Mouse (Mus musculus): ENCODE measurements around the gene Gm20721. TPM values are rescaled to one million over a fixed set of nuclear protein-coding genes. Genes with fewer than 3 reads are reported as not detected.
A peak's percentile ranks its signal among the peaks of the same experiment; 100 is the strongest.
"Not testable (repeated sequence)": the region's sequence is repeated elsewhere in the genome, so short reads cannot be mapped to it uniquely, and the experiment has no call there.

Gene Gm20721
- total and polyA plus RNA-seq, 2 experiments from 2014 or later: 10.5 TPM; not detected in 1

DNA sequence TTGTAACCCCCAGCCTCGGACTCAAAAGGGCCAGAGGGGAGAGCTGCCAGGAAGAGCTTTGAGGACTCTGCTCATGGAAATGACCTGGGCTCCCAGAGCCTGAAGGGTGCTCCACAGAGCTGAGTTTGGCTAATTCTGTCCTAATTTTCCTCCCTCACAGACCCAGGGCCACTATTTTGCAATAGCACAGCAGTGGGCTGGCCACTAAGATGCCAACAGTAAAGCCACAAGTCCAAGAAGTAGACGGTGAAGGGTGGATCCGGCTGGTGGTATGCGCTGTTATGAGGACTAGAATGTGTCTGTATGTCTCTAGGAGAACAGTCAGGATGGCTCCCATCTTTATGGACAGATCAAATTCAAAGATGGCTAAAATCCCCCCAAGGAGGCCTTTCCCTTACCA is 12.0 kb upstream of the Gm20721 start:
- TF ChIP-seq CTCF (IDR thresholded peaks at IDR 0.05; ENCODE audit: low read depth): no peak
- no peaks in the 10 kb centered on the region for H3K4me1 ChIP-seq (ENCODE audit: insufficient read depth)
- H3K4me3 ChIP-seq (ENCODE audit: low read depth, low read length): no peak overlapping the region
- no peaks in the 10 kb centered on the region for H3K9me3 ChIP-seq (ENCODE audit: low read length)
- no peak for DNase-seq
- H3K36me3 ChIP-seq (ENCODE audit: insufficient read depth): no peaks in the 10 kb centered on the region
- WGBS: 92% methylated on average over 4 of the region's 4 CpGs
- ATAC-seq: no peak
- no peak overlapping the region for H3K4me2 ChIP-seq (ENCODE audit: low read depth)
- H3K9ac ChIP-seq: no peak overlapping the region
- no peak overlapping the region for H3K27ac ChIP-seq (ENCODE audit: low read depth, low read length)
- H3K27me3 ChIP-seq (ENCODE audit: insufficient read depth, low read length): no peaks in the 10 kb centered on the region

- not testable (repeated sequence) for H3K27ac ChIP-seq (ENCODE audit: low read depth, low read length); DNase-seq; H3K4me1 ChIP-seq (ENCODE audit: insufficient read depth); H3K9me3 ChIP-seq (ENCODE audit: low read length); H3K27me3 ChIP-seq (ENCODE audit: insufficient read depth, low read length); H3K4me3 ChIP-seq (ENCODE audit: low read depth, low read length); H3K4me2 ChIP-seq (ENCODE audit: low read depth); ATAC-seq; H3K9ac ChIP-seq
- 97% methylated on average over 2 of the region's 2 CpGs for WGBS
- H3K36me3 ChIP-seq (ENCODE audit: insufficient read depth): peaks cover 29% of the 10 kb centered on the region
Observed at GRCm38 (mm10) chr2:174346999-174347668, 622 bp upstream of the Gm20721 start.

DNA sequence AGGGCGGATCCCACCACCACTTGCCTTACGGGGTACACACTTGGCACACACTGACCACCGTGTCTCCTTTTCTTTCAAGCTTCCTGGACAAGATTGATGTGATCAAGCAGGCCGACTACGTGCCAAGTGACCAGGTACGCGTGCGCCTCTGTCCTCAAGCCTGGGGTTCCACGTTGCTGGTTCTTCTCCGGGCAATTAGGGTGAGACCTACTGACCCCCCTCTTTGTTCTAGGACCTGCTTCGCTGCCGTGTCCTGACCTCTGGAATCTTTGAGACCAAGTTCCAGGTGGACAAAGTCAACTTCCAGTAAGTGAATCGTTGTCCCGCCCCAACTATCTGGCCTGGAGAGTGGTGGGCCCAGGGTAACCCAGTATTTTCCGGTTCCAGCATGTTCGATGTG is 1.5 kb downstream of the Gm20721 start:
- WGBS: 94% methylated on average over 16 of the region's 16 CpGs
- 0 out of 2 replicates have a peak, but pooled peaks cover 5% of the 10 kb centered on the region for H3K4me1 ChIP-seq (ENCODE audit: insufficient read depth)
- H3K4me3 ChIP-seq (ENCODE audit: low read depth, low read length): no peak overlapping the region
- no peak overlapping the region for H3K27ac ChIP-seq (ENCODE audit: low read depth, low read length)
- H3K4me2 ChIP-seq (ENCODE audit: low read depth): no peak overlapping the region
- no peak for DNase-seq
- H3K9ac ChIP-seq: no peak overlapping the region
- H3K9me3 ChIP-seq (ENCODE audit: low read length): no peaks in the 10 kb centered on the region
- peaks cover 29% of the 10 kb centered on the region for H3K36me3 ChIP-seq (ENCODE audit: insufficient read depth)
- no peak for TF ChIP-seq CTCF (IDR thresholded peaks at IDR 0.05; ENCODE audit: low read depth)
- no peak for ATAC-seq
- no peaks in the 10 kb centered on the region for H3K27me3 ChIP-seq (ENCODE audit: insufficient read depth, low read length)

DNA sequence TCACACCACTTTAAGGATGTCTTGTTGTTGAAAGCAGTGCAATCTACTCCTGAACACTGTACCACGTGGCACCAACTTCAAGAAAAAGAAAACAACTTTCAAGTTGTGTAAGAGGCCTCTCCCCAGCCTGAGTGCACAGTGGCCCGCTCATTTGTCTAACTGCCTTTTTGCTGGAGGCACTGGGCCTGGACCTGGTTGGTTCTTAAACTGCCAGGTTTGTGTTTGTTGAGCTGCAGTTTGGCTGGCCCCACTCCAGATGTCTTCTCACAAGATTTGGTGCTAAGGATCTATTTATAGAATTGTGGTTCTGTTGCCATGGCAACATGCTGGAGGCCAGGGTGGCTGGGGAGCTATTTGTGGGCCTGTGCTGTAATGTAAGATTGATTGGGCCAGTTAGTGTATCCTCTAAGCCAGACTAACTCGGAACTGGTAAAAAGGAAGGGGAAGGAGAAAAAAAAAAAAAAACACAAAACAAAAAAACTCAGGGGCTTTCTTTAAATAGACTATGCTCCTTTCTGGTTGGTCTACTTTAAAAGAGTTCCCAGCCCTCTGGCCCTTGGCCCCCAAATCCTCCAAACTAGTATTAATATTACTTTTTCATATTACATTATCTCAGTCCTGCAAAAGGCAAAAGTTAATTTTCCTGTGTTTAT is 2.4 kb downstream of the Gm20721 start:
- Histone ChIP-seq H3K4me3 (ENCODE audit: low read depth, low read length) (no peak overlapping the region), H3K36me3 (ENCODE audit: insufficient read depth) (peaks cover 29% of the 10 kb centered on the region), H3K27me3 (ENCODE audit: insufficient read depth, low read length) (no peaks in the 10 kb centered on the region), H3K27ac (ENCODE audit: low read depth, low read length) (no peak overlapping the region), H3K4me1 (ENCODE audit: insufficient read depth) (0 out of 2 replicates have a peak, but pooled peaks cover 5% of the 10 kb centered on the region), H3K4me2 (ENCODE audit: low read depth) (no peak overlapping the region), H3K9ac (no peak overlapping the region), H3K9me3 (ENCODE audit: low read length) (no peaks in the 10 kb centered on the region)
- WGBS: 6% methylated on average over 3 of the region's 3 CpGs
- peak; percentile 86 for DNase-seq
- peak; percentile 87 for ATAC-seq
- no peak for TF ChIP-seq CTCF (IDR thresholded peaks at IDR 0.05; ENCODE audit: low read depth)

DNA sequence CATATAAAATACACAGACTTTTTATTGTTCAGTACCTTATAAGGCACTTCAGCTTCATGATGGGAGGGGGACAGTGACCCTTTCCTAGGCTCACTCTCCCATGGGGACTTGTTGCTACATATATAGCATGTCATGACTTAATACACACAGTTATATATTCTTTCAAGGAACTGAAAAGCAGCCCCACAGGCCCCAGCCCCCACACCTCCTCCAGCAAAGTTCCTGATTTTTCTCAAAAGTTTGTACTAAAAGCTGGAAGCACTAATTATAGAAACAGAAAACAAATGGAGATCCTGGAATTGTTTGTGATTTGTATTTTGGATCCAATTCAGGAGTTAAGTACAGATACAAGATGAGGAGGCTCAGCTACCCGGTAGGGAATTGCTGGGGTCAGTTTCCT is 2.9 kb downstream of the Gm20721 start:
- Histone ChIP-seq H3K4me1 (ENCODE audit: insufficient read depth) (0 out of 2 replicates have a peak, but pooled peaks cover 5% of the 10 kb centered on the region), H3K27ac (ENCODE audit: low read depth, low read length) (no peak overlapping the region), H3K36me3 (ENCODE audit: insufficient read depth) (peaks cover 29% of the 10 kb centered on the region), H3K4me3 (ENCODE audit: low read depth, low read length) (no peak overlapping the region), H3K9me3 (ENCODE audit: low read length) (no peaks in the 10 kb centered on the region), H3K4me2 (ENCODE audit: low read depth) (no peak overlapping the region), H3K27me3 (ENCODE audit: insufficient read depth, low read length) (no peaks in the 10 kb centered on the region), H3K9ac (no peak overlapping the region)
- WGBS: 29% methylated on average over 1 of the region's 1 CpGs
- ATAC-seq (no peak), DNase-seq (no peak)
- TF ChIP-seq CTCF (IDR thresholded peaks at IDR 0.05; ENCODE audit: low read depth): no peak

DNA sequence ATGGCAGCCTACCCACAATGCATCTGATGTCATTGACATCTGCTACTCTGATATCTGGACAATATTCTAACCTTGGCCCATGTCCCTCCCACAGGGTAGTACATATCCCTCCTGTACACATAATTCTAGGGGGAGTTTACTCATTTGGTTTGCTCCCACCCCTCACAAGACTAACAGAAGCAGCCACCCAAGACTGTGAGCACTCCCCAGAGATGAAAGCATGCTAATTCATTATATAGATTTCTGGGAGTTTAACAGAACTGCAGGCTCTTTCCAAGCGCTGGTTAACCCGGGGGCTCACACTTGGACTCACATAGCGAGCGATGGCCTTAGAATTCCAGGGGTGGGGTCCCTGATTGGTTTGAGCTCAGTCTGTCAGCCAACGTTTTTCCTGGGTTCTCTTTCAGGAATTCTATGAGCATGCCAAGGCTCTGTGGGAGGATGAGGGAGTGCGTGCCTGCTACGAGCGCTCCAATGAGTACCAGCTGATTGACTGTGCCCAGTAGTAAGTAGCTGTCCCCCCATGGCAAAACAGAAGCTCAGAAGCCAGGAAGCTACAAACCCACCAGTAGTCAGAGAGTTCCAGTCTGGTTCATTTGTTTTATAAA is 3.6 kb downstream of the Gm20721 start:
- H3K27me3 ChIP-seq (ENCODE audit: insufficient read depth, low read length): no peaks in the 10 kb centered on the region
- ATAC-seq (no peak), DNase-seq (no peak)
- H3K4me1 ChIP-seq (ENCODE audit: insufficient read depth): 0 out of 2 replicates have a peak, but pooled peaks cover 5% of the 10 kb centered on the region
- 40% methylated on average over 8 of the region's 8 CpGs for WGBS
- no peak overlapping the region for H3K4me3 ChIP-seq (ENCODE audit: low read depth, low read length)
- H3K9me3 ChIP-seq (ENCODE audit: low read length): no peaks in the 10 kb centered on the region
- H3K9ac ChIP-seq: no peak overlapping the region
- H3K27ac ChIP-seq (ENCODE audit: low read depth, low read length): no peak overlapping the region
- peaks cover 29% of the 10 kb centered on the region for H3K36me3 ChIP-seq (ENCODE audit: insufficient read depth)
- TF ChIP-seq CTCF (IDR thresholded peaks at IDR 0.05; ENCODE audit: low read depth): no peak
- no peak overlapping the region for H3K4me2 ChIP-seq (ENCODE audit: low read depth)

Data from forebrain, postnatal 0 days (tissue).